Mouse (Mus musculus) megakaryocyte, embryonic 14.5 days (primary cell): ENCODE data around the gene Ank.

Experiments
- FLI1 ChIP-seq: IDR thresholded peaks from 2 replicates; pipeline ENCODE4 v1.6.1; 2012; ENCODE audit warnings: low read length, inconsistent platforms, mixed read lengths
- GATA1 ChIP-seq: IDR thresholded peaks from 3 replicates; pipeline ENCODE4 v1.6.1; 2012; ENCODE audit warnings: mixed read lengths, low read length, inconsistent platforms, borderline replicate concordance

DNA sequence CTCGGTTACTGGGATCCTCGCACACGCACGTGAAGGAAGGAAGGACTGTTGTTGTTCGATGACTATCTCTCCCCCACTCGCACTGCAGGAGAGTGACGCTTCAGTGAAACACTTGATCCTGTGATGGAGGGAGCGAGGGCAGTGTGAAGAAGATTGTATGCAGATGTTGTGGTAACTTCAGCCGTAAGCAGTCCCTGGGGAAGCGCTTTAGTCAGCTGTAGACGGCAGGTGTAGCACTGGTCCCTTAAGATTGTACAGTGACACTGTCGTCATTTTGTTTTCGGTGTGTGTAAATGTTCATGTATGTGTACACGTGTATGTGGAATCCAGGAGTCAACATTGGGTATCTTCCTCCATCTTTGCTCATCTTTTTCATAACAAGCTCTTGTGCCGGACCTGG, 33.9 kb downstream of the Ank start:
- TF ChIP-seq GATA1 (no peak), FLI1 (no peak)
